Mouse (Mus musculus): ENCODE measurements around the gene Gm21093.
"Not testable (repeated sequence)": the region's sequence is repeated elsewhere in the genome, so short reads cannot be mapped to it uniquely, and the experiment has no call there.

Gm21093 gene

DNA sequence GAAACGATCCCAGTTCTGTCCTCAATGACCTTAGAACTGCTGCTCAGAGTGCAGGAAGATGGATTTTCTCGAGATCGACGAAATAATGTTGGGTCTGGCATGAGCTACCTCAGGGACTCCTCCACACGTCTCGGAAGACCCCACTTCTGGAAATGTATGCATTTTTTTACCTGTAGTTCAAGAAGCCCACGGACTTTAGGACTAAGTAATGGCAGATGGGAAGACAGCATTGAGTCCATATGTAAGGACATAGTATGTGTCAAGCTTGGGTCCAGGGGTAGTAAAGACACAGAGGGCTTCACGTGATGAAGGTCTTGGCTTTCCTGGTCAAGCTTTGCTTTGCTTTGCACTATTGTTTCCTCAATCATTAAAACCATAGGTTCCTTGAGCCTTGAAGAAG lies at the start of gene Gm21093:
Gm21093 (minus strand) TSS at position 101 of the 400 bp plus-strand sequence.
- not testable (repeated sequence) for DNase-seq (ENCODE audit: low read depth, low spot score)
